Mouse (Mus musculus) spleen, postnatal 14 days (tissue): ENCODE measurements around the gene Park7.
A peak's percentile ranks its signal among the peaks of the same experiment; 100 is the strongest.
"Not testable (repeated sequence)": the region's sequence is repeated elsewhere in the genome, so short reads cannot be mapped to it uniquely, and the experiment has no call there.

Experiments used
- DNase-seq, 2 experiments: peaks; one replicate each; pipeline ENCODE4 v3.0.0; 2021 to 2022; ENCODE audit warnings: low spot score in 2 of 2

Park7 gene

DNA sequence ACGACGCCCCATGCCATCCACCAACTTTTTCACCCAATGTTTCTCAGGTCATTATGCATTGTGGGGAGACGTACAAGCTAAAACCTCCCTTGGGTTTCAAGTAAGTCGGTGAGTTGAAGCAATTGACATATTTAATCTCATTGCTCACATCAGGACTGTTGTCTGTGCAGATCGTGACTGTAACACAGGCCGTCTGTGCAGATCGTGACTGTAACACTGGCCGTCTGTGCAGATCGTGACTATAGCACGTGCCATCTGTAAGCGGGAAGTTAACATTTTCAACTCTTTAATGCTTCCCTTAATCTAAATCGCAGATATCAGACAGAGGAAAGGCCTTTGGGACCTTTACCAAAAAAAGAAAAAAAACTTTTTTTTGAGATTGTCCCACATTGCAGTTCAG lies 494 bp downstream of the Park7 start:
- DNase-seq, result no peak

DNA sequence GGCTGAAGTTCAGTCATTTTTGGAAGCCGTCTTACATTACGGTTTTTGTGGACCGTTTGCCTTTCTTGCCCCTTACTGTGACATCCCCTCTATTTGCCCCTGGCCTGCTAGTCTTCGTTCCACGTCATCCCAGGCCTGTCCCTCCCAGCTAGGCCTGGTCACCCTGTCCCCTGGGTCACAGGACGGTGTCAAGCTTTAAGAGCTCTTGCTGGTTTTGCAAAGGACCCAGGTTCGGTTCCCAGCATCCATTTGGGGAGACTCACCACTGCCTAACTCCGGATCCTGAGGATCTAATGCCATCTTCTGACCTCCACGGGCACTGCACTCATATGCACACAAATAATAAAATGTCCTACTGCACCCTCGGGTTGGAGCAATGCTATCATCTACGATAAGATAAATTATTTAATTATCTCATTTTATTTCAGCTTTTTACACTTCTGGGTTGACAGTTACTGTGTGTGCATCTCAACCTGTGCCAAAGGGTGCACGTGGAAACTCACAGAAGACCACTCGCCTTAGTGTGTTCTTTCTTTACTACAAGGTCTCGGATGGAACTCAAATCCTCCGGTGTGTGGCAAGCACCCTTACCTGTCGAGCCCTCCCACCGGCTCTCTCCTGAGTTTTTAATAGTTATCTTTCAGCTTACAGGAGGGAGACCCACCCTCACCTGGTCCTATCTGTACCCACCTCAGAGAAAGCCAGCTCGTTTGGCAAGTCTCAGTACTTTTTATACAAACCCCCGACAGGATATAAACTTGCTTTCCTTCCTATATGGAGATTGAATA lies 3.9 kb downstream of the Park7 start:
- no peak for DNase-seq

DNA sequence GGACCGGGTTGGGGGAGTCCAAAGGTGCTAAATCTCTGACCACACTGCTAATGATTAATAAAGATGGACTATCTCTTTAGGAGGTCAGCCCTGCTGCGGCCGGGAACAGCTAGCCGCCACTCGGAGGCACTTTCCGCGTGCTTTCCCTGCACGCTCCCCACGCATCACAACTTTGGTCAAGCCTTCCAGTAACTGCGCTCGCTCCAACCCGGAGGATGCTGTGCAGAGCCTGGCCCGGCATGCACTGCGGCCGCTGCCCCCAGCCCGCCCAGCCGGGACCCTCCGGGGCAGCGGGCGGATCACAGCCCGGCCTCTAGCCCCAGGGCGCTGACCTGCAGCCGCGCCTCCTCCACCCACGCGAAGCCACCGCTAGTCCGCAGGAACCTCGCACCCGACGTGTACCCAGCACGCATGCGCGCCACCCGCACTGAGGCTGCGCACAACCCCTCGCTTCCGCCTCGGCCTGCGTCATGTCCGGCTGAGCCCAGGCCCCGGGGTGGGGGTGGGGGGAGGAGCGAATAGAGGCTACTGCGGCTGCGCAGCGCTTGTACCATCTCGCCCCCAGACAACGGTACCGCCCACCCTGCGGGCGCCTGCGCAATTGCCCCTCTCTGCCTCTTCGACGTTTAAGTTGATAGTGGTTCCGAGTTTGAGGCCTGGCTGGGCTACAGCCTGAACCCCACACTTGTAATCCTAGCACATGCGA lies 4.6 kb downstream of the Park7 start:
- DNase-seq, result peak; percentile 95 to 97

DNA sequence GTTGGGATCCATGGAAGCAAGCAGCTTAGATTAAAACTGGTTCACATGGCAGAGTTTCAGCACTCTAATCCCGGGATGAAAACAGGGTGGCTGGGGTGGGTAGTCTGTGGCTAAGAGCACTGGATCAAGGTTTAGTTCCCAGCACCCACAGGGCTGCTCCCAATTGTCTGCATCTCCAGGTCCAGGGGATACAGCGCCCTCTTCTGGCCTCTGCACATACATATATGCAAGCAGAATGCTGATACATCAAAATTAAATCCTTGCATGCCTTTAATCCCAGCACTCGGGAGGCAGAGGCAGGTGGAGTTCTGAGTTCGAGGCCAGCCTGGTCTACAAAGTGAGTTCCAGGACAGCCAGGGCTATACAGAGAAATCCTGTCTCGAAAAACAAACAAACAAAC lies 5.7 kb downstream of the Park7 start:
- DNase-seq, result not testable (repeated sequence)

DNA sequence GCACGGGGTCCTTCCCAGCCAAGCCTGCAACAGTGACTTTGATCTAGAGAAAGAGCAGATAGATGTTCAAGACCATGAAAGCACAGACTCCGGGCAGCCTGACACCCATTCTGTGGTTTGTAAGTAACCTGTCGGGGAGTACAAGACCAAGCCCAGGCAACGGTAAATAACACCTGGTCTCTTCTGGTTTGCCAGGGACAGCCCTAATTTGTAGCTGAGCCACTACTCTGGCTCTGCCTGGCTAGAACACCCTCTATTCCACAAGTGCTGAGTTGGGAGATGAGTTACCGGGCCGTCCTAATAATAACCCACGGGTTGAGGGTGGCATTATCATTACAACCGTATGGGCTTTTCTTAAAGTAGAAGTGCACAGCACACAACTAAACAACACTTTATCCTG lies 7.1 kb downstream of the Park7 start:
- DNase-seq, result no peak

DNA sequence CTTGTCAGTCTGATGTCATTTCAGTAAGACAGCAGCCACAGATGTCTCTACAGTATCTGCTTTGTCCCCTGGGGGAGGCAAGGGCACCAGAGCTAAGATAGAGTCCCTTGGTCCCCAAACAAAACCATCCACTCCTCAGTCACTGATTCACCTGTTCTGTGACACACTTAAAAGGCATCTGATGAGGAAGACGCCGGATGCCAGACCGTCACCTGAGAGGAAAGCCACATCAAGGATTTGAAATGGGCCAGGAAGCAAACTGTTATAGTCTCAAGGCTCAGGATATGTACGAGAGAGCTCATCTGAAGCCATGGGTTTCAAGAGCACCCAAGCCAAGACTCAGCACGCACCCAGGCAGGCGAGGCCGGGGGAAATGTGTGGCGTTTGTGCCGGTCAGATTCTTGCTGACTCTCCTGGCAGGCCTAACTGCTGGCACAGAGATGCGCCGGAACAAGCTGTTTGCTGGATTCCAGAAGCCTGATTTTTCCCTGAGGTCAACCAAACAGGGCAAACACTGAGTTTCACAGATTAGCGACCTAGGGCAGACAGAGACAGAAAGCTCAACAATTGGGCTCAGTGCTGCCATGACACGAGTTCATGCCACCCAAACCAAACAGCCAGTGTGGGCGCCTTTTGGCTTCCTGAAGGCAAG lies 11.0 kb downstream of the Park7 start:
- DNase-seq, result no peak

DNA sequence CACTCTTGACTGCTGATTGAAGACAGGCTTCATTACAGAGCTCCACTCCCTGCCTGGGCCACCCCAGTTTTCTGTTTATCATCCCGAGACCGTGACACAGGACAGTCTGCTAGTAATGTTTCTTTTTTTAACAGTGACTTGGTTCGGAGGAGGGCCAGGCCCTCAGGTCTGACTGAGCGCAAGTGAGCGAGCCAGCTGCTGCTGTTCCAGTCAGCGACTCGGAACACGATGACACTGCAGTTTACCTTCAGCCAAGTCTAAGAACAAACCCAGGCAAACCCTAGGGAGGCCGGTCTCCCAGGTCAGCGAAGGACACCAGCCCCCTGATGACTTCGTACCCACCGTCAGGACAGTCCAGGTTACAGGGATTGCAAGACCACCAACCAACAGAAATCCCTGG lies 12.2 kb downstream of the Park7 start:
- no peak for DNase-seq

DNA sequence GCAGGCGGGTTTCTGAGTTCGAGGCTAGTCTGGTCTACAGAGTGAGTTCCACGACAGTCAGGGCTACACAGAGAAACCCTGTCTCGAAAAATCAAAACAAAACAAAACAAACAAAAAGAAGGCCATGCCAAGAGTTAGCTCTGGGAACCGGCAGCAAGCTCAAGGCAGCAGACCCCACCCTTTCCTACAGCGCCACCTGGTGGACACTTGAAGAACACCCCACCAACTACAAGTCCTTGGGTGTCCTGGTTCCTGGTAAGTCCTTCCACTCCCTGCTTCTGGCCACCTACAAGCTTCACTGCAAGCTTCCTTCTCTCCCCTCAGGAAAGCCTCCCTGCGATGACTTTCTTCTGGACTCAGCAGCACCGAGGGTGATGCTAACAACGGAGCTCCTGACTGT lies 12.6 kb downstream of the Park7 start:
- DNase-seq, result peak; percentile 49 to 72

DNA sequence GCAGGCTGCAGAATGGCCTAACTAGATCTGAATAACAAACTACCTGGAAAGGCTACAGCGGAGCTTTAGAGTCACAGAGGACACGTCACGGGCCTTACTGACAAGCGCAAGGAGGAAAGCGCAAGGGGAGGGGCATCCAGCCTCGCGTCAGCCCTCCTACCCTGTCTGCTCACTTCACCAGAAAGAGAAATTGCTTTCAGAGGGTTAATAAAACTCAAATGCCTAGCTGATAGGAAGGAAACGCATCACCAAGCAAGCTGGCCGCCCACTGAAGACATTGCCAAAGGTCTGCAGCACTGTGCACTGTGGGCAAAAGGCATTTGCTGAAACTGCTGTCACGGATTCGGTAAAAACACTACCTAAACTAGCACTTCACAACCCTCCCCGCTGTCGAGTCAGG lies 13.8 kb downstream of the Park7 start:
- no peak for DNase-seq

DNA sequence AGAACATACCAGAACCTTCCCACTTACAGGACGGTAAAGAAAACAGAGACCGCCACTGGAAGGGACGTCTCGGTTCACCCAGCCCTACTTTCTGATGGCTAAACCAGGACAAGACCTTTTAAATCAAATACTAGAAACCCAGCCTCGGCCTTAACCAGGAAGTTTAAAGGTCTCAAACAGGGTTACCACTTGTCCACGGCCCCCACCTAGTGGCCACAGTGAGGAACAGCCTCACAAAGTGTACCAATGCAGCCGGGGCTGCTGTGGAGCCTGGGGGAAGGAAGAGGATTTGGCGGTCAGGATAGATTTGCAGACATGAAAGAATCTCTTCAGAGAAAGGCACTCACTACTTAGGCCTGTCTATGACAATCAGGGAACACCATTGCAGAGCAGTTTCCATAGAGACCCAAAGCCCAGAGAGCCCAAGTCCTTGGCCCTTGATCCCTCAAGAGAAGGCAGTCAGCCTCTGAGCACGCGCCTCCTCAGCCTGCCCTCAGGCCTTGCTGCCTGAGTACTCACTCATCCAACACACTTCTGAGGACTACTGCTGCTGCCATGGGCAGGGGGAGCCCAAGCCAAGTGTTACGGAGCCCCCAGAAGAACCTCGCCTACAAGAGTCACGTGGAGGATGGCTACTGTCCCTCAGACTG lies 15.4 kb downstream of the Park7 start:
- peak; percentile 39 to 67 for DNase-seq

DNA sequence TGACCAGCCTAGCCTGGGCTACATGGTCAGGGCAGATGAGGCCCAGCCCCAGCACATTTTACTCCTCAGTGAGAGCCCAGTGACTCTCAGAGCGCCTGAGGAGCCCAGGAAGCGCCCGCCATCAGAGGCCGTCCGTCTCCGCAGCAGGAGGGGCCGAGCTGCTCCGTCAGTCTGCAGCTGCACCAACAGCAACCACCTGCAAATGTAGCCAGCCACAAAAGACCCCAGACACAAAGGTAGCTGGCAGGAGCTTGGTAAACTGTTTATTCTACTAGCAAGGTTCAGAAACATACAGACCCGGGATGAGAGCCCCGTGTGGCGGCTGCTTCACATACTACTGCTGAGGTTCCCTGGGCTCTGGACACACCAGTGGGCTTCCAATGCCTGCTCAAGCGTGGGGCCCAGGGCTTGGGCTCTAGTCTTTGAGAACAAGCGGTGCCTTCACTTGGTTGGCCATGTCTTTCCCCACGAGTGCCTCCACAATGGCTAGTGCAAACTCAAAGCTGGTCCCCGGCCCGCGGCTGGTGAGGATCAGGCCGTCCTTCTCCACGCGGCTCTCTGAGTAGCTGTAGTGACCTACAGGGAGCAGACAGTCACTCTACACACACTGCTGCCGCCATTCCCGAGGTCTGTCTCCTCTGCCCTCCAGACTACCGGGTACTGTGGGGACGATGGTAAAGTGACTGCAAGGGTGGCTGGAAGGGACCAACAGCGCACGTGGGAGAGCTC lies 17.2 kb downstream of the Park7 start:
- no peak for DNase-seq

DNA sequence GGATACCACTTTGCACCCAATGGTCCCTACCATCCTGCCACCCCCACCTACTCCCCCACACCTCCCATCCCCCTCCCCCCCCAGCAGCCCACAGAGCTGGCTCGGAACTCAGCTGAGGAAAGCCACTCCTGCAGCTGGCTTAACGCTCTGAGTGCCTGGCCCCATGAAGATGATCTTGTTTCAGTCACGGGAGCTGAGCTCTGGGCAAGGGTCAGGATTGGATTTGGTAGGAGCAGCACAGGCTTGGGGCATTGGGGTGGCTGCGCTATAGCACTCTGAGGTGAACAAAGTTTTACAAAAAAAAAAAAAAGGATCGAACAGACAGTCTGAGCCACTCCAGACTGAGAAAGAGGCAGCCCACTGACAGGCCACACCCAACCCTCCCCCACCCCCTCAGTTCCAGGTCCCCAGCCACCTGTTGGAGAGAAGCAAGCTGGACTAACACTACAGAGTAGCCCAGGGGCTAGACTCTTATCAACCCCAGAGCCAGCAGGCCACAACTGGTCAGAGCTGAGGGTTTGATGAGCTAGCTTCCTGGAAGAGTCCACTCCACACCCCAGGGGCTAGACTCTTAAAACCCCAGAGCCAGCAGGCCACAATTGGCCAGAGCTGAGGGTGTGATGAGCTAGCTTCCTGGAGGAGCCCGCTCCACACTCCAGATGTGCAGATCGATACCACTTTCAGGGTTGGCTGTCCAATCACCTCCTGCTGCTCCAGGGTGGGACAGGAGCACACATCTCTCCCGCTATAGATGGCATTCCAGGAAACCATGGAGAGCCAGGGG lies 19.3 kb downstream of the Park7 start:
- DNase-seq, result no peak

DNA sequence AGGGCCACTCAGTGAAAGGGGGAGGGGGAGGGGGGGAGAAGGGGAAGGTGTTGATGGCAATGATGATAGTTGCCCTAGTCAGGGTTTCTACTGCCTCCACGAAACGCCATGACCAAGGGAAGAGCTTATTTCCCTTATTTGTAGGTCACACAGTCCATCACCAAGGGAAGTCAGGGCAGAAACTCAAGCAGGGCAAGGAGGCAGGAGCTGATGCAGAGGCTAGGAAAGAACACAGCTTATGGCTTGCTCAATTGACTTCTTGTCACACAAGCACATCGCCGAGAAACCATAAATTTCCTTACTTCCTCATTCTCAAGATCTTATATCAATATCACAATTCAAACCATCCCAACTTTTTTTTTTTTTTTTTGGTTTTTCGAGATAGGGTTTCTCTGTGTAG lies 22.9 kb downstream of the Park7 start:
- DNase-seq, result no peak

DNA sequence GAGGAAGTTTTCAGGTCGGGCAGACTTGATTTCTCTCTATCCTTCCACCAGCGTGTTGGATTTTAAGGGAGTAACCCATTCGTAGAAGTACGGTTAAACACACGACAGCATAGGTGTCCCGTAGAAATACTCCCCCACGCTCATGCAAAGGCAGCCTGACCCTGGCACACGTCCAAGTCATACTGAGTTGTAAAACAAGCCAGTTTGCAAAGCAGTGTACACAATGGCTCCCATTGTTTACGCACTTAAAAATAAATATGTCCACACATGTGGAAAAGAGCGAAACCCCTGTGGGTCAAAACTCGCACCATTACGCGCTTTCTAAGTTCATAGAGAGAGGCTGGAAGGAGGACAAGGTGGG lies 24.3 kb downstream of the Park7 start:
- DNase-seq, result no peak

DNA sequence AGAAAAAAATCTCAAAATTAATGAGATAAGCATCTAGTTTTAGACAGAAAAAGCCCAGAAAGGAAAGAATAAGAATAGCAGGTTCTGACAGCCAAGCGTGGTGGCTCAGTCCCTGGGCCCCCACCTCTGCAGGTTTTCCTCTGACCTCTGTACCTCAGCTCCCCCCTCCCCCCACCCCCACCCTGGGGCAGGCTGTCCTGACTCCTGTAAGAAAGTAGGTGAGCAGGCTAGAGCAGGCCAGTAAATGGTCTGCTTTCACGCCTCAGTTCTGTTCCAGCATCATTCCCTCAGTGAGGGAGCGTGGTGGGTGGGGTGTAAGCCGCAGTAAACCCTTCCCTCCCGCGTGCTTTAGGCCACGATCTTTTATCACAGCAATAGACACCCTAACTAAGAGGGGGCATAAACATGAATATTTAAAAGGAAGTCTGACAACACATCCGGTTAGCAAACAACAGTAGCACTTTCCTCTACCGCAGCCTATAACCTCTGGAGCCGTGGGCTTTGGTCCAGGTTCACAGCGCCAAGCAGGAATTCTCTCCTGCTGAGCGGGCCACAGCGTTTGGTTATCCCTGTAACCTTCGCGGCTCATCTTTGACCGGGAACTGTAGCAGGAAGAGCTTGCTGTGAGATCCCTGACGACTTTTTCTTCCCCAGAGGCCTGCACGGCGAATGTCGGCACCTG lies 24.8 kb downstream of the Park7 start:
- DNase-seq, result no peak

DNA sequence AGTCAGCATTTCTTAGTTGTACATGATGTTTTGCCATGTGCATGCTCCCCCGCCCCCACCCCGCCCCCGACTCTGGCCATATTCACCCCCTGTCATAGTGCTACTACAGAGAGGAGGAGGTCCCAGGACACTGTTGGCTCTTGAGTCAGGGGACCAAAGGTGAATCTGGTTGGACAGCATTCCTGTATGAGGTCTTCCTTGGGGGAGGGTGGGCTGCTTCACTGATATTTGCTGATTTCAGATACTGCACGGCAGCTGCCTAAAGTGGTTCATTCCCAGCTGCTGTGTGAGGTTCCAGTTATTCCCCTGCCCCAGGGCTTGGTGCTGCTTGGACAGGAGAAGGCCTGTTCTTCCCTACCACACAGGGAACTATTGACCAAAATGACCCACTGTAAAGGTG lies 25.7 kb downstream of the Park7 start:
- DNase-seq, result no peak

DNA sequence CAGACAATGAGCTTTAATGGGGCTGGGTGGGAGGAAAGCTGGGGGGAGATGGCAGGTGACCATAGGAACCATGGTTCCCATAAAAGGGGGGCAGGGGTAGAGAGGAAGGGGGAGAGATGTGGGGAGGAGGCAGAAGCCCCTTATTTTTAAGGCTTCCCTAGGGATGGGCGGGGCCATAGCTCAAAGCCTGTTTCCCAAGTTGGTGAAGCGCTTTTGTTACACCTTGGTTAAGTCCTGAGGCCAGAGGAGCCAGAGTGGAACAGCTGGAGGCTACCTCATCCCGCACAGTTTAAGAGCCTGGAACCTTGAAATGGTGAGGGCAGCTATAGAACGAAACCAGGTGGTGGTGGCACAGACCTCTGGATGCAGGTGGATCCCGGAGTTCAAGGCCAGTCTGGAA lies 26.3 kb downstream of the Park7 start:
- DNase-seq, result no peak

DNA sequence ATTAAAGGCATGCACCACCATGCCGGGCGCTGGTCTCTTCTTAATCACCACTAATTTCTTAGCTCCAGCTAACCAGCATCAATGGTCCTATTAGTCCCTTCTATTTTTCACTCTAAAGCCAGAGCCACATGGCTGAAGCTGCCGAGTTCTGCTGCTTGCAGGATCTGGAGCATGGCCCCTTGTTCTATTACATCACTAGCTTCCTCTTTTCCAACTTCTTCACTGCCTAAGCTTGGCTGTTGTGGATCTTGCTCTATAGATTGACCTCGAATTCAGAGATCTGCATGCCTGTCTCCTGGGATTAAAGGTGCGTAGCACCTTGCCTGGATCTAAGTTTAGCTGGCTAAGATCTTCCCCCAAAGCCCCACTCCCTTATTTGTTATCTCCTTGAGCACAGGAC lies 31.6 kb downstream of the Park7 start:
- no peak for DNase-seq

DNA sequence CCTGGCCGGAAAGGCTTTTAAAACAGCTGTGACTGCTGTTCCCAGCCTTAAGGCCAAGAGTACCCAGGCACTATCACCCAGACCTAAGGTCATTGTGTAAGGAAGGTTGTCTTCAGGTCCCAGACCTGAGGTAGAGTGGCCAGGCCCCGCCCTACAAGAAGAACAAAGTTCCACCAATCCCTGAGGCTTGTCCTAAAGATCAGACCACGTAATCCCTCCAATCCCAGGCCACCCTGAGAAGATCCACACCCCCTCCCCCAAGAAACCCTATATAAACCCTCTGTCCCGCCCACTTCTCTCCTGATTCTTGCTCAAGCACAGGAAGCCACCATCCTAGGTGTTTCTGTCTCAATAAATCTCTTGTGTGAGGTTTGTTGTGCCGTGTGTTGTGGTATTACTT lies 33.9 kb downstream of the Park7 start:
- DNase-seq, result no peak

DNA sequence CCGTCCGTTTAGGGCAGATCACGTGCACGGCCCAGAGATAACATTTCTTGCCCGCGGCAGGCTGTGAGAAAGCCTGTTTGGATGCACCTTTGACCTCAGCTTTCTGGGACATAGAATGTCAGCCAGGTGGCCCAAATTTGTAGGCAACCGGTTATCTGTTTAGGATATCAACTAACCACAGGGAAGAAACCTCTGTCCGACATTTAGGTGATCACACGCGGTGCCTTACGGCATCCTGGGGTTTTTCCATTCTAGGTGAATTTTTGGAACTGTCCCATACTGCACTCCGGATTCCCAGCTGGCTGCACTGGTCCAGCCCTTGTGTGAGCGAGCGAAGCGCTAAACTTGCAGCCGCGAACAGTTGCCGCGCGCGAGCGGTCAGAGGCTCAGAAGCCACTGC lies 34.6 kb downstream of the Park7 start:
- no peak for DNase-seq

DNA sequence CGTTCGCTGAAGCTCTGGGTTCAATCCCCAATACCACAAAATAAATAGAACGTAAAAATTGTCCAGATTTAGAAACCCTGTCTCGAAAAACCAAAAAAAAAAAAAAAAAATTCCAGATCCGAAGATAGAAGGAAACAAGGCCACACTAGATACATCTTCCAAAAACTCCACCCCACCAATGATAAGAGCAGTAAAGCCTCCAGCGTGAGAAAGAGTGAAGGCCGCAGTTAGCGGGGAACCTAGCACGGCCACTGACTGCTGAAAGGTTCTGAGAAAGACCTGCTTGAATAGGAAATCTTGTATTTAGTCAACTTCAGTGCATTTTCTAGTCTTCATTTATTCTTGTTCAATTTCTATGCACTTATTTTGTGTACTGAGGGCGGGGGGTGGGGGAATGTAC lies 38.8 kb downstream of the Park7 start:
- DNase-seq, result no peak
